Mouse (Mus musculus) lung, adult 2 months (tissue): ENCODE results near the gene Alox12. TPM values are rescaled to one million over a fixed set of nuclear protein-coding genes. Genes with fewer than 3 reads are reported as not detected.

Experiments
- DNase-seq: peaks from one replicate; pipeline ENCODE4 v3.0.0; 2022
- H3K4me1 ChIP-seq: fragments of 200-500 bp; 2 replicates; pipeline ENCODE4 v1.6.1; 2011; ENCODE audit warnings: low read length; ENCODE audit not compliant: control insufficient read depth, insufficient read depth
- H3K4me3 ChIP-seq: fragments of 200-500 bp; replicated peaks from 2 replicates; pipeline ENCODE3; 2011; ENCODE audit warnings: low read depth, mild to moderate bottlenecking, control low read depth, low read length; ENCODE audit errors: extremely low read depth
- CTCF ChIP-seq: fragments of 200-500 bp; IDR thresholded peaks from 2 replicates; pipeline ENCODE4 v1.5.1; 2011; ENCODE audit warnings: mild to moderate bottlenecking, low read length, control low read depth; ENCODE audit not compliant: insufficient read depth
- POLR2A ChIP-seq: fragments of 200-500 bp; IDR thresholded peaks from 2 replicates; pipeline ENCODE4 v1.6.1; 2011; ENCODE audit warnings: low read depth, mild to moderate bottlenecking, control low read depth, low read length, borderline replicate concordance; ENCODE audit errors: extremely low read depth
- WGBS: fragments of 180-500 bp; shearing (Covaris S2); methylation state at CpG from one replicate; pipeline ENCODE4 v1.1.7; 2018; 5-methylcytosine and 5-hydroxymethylcytosine counted together
- polyA plus RNA-seq: library from polyadenylated mRNA; depleted of rRNA; stranded (reverse); fragments of >200 nt; gene quantifications from 2 replicates; pipeline ENCODE4 v1.2.3, GENCODE M21; 2012

The Alox12 gene
- polyA plus RNA-seq, 1 experiment = 9.2 TPM

- no peak for DNase-seq
- 71% methylated on average over 3 of the region's 3 CpGs for WGBS
- no peak for TF ChIP-seq POLR2A
- no peak for TF ChIP-seq CTCF
- Histone ChIP-seq H3K4me3 (no peak overlapping the region), H3K4me1 (peaks cover 8% of the 10 kb centered on the region)
Observed at GRCm38 (mm10) chr11:70216103-70216502, 39.0 kb downstream of the Alox12 start.

GRCm38 (mm10) chr11:70215301-70215700 is 39.9 kb downstream of the Alox12 start:
- 36% methylated on average over 22 of the region's 22 CpGs for WGBS
- Histone ChIP-seq H3K4me1 (peaks cover 7% of the 10 kb centered on the region), H3K4me3 (no peak overlapping the region)
- TF ChIP-seq POLR2A (no peak), CTCF (no peak)
- DNase-seq = no peak

GRCm38 (mm10) chr11:70214856-70215209 is 40.3 kb downstream of the Alox12 start:
- no peak overlapping the region for H3K4me3 ChIP-seq
- TF ChIP-seq CTCF = no peak
- no peak for TF ChIP-seq POLR2A
- WGBS = 25% methylated on average over 18 of the region's 18 CpGs
- no peak for DNase-seq
- H3K4me1 ChIP-seq = peaks cover 4% of the 10 kb centered on the region; the same call in 1 of the 2 replicates

DNA sequence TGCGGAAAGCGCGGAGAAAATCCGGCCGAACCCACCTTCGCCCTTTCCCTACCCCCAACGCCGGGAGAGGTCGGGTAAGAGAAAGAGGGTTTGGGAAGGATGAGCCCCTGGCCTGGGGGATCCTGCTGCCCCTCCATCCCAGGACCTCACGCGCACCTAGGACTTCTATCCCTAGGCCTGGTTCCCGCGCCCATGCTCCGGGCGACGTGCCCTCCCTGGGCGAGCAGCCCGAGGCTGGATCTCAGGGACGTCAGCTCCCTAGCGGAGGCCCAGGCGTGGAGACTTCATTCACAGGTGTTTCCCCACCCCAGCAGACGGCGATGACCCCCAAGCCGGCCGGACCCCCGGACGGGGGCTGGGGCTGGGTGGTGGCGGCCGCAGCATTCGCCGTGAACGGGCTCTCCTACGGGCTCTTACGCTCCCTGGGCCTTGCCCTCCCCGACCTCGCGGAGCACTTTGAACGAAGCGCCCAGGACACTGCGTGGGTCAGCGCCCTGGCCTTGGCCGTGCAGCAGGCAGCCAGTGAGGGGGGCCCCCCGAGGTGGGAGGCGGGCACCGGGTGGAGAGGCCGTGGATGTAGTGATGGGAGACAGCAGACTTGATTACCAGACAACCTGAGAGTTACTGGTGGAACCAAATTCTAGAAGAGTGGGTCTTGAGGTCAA is 40.8 kb downstream of the Alox12 start:
- H3K4me1 ChIP-seq = peaks cover 4% of the 10 kb centered on the region; the same call in 1 of the 2 replicates
- no peak for DNase-seq
- 3% methylated on average over 46 of the region's 46 CpGs for WGBS
- TF ChIP-seq CTCF (no peak), POLR2A (0 out of 2 replicates have a peak, but pooled peaks have one; percentile 3)
- H3K4me3 ChIP-seq = peak overlapping the region; percentile 31

GRCm38 (mm10) chr11:70213736-70214135 is 41.4 kb downstream of the Alox12 start:
- H3K4me1 ChIP-seq = peaks cover 6% of the 10 kb centered on the region; the same call in 1 of the 2 replicates
- TF ChIP-seq POLR2A (0 out of 2 replicates have a peak, but pooled peaks have one; percentile 17), CTCF (no peak)
- WGBS = 12% methylated on average over 26 of the region's 26 CpGs
- DNase-seq = no peak
- H3K4me3 ChIP-seq = peak overlapping the region; percentile 31

- WGBS = 7% methylated on average over 9 of the region's 9 CpGs
- peak; percentile 66 for DNase-seq
- H3K4me3 ChIP-seq = no peak overlapping the region
- peaks cover 8% of the 10 kb centered on the region; the same call in 1 of the 2 replicates for H3K4me1 ChIP-seq
- 0 out of 2 replicates have a peak, but pooled peaks have one; percentile 0 for TF ChIP-seq POLR2A
- peak; percentile 56 for TF ChIP-seq CTCF
Observed at GRCm38 (mm10) chr11:70212896-70213295, 42.3 kb downstream of the Alox12 start.

DNA sequence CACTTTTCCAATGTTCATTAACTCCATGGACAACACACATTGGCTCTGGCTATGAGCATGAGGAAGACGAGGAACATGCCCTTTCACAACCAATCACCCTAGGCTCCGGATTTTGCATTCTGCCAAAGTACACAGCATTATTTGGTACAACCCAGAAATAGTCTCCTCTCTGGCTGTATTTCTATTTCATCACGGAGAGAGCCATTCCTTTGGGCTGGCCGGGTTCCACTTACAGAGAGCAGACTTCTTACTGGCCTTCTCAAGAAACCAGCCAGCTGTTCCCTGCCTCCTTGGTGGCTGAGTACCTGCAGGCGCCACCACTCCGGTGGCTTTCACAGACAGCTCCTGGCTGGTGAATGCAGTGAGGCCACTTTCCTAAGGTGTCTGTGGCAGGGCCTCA is 42.7 kb downstream of the Alox12 start, which contains the start of gene Slc16a11:
Gene Slc16a11 (plus strand): TSS at position 330 of the 400 bp plus-strand sequence.
- TF ChIP-seq POLR2A = peak; percentile 39; the same call in 1 of the 2 replicates
- no peak for TF ChIP-seq CTCF
- 37% methylated on average over 6 of the region's 6 CpGs for whole genome bisulfite sequencing
- no peak for DNase-seq
- Histone ChIP-seq H3K4me1 (peaks cover 8% of the 10 kb centered on the region; the same call in 1 of the 2 replicates), H3K4me3 (no peak within 1 kb of the TSS)

DNA sequence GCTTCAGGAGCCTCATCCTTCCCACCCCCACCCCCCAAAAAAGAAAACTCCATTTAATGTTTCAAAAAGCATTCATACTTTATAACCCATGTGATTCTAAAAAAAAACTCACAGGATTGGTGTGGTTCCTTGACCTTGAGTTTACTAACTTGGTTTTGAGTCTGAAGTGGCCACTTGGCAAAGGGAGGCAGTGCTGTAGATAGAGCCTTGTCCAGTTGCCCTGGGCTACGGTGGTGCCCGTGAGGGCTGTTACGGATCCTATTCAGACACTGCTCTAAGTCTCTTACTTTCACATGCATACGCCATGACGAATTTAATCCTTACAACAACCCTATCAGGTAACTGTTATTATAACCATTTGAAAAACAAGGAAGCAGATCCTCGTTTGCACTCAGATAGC is 43.2 kb downstream of the Alox12 start:
- 74% methylated on average over 6 of the region's 6 CpGs for WGBS

DNA sequence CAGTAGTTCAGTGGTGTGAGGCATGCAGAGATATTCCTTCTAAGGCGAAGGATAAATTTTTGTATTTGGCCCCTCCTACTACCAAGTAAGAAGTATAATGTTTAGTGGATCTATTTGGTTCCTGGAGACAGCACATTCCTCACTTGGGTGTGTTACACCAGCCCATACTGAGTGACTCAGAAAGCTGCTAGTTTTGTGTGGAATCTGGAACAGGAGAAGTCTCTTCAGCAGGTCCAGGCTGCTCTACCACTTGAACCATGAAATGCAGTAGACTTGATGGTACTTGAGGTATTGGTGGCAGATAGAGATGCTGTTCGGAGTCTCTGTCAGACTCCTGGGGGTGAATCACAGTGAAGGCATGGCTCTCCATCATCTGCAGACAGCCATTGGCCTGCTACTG is 44.5 kb downstream of the Alox12 start:
- no peak for TF ChIP-seq POLR2A
- TF ChIP-seq CTCF = no peak
- 76% methylated on average over 2 of the region's 2 CpGs for WGBS
- H3K4me1 ChIP-seq = peaks cover 8% of the 10 kb centered on the region; the same call in 1 of the 2 replicates
- DNase-seq = no peak
- no peak overlapping the region for H3K4me3 ChIP-seq

More for the DNA sequence above, 43.2 kb downstream of the Alox12 start:
- no peak overlapping the region for H3K4me3 ChIP-seq
- TF ChIP-seq POLR2A (no peak), CTCF (no peak)
- peaks cover 8% of the 10 kb centered on the region; the same call in 1 of the 2 replicates for H3K4me1 ChIP-seq
- DNase-seq = no peak
